Mouse (Mus musculus) hindbrain, embryonic 13.5 days (tissue): ENCODE measurements at regions not wholly inside any gene's neighbourhood (a gene's known extent, or its start where the extent isn't known, plus 50 kb on each side); places are given as distances from the start of the nearest gene placed in this dataset.

Experiments used
- ATAC-seq: fragments of 200-750 bp; cut with Nextera tagmentation; 2 replicates; pipeline ENCODE4 v1.8.0; 2017; ENCODE audit warnings: moderate TSS enrichment; ENCODE audit not compliant: low FRiP score
- H3K27ac ChIP-seq: fragments of 300-500 bp; sonication (generic); 2 replicates; pipeline ENCODE4 v1.5.1; 2015; ENCODE audit warnings: inconsistent platforms, mild to moderate bottlenecking, moderate library complexity
- H3K27me3 ChIP-seq: fragments of 300-500 bp; sonication (generic); 2 replicates; pipeline ENCODE4 v1.6.1; 2015; ENCODE audit warnings: mild to moderate bottlenecking, inconsistent platforms
- H3K36me3 ChIP-seq: fragments of 300-500 bp; sonication (generic); 2 replicates; pipeline ENCODE4 v1.6.1; 2015; ENCODE audit warnings: mild to moderate bottlenecking, inconsistent platforms
- H3K4me1 ChIP-seq: fragments of 300-500 bp; sonication (generic); replicated peaks from 2 replicates; pipeline ENCODE4 v1.6.1; 2015; ENCODE audit warnings: inconsistent platforms
- H3K4me2 ChIP-seq: fragments of 300-500 bp; sonication (generic); 2 replicates; pipeline ENCODE4 v1.6.1; 2015; ENCODE audit warnings: inconsistent platforms, mild to moderate bottlenecking, moderate library complexity
- H3K4me3 ChIP-seq: fragments of 300-500 bp; sonication (generic); 2 replicates; pipeline ENCODE4 v1.5.1; 2015; ENCODE audit warnings: mild to moderate bottlenecking, inconsistent platforms
- H3K9ac ChIP-seq: fragments of 300-500 bp; sonication (generic); 2 replicates; pipeline ENCODE4 v1.6.1; 2015; ENCODE audit warnings: mild to moderate bottlenecking, inconsistent platforms
- H3K9me3 ChIP-seq: fragments of 300-500 bp; sonication (generic); 2 replicates; pipeline ENCODE4 v1.6.1; 2016; ENCODE audit warnings: inconsistent platforms
- WGBS: fragments of 180-500 bp; shearing (Covaris S2); methylation state at CpG from one replicate; pipeline ENCODE4 v1.1.7; 2015; 5-methylcytosine and 5-hydroxymethylcytosine counted together

DNA sequence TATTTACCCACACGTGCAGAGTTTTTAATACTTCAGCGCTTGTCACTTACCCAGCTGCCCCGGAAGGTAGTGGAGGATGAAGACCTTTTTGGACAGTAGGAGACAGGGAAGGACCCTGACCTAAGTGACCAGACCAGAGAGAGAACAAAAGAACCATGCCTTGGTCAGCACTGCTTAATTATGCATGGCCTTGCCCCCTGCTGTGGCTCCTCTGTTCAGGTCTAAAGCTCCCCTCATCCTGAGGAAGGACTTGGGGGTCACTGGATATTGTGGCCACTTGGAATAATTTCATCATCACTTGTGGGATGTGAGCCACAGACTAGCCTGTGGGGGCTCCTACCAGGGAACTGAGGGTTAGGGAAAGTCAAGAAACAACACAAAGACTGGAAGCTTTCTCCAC, 68.1 kb upstream of the Spaca7 start:
- no peak overlapping the region for H3K9ac ChIP-seq
- no peaks in the 10 kb centered on the region for H3K36me3 ChIP-seq
- H3K27ac ChIP-seq, result no peak overlapping the region
- H3K27me3 ChIP-seq, result peaks cover 73% of the 10 kb centered on the region
- no peak for ATAC-seq
- H3K4me3 ChIP-seq, result no peak overlapping the region
- H3K9me3 ChIP-seq, result no peaks in the 10 kb centered on the region
- no peak overlapping the region for H3K4me2 ChIP-seq
- WGBS, result 2% methylated on average over 3 of the region's 3 CpGs
- H3K4me1 ChIP-seq, result peaks cover 32% of the 10 kb centered on the region

- Histone ChIP-seq H3K4me1 (peaks cover 9% of the 10 kb centered on the region; the same call in 1 of the 2 replicates), H3K27ac (no peak overlapping the region), H3K4me3 (no peak overlapping the region), H3K9me3 (no peaks in the 10 kb centered on the region), H3K9ac (no peak overlapping the region), H3K4me2 (no peak overlapping the region), H3K27me3 (peaks cover 36% of the 10 kb centered on the region), H3K36me3 (no peaks in the 10 kb centered on the region)
- ATAC-seq, result no peak
- WGBS, result 58% methylated on average over 2 of the region's 2 CpGs
Observed at GRCm38 (mm10) chr8:12510233-12510632, 62.6 kb upstream of the Spaca7 start.

DNA sequence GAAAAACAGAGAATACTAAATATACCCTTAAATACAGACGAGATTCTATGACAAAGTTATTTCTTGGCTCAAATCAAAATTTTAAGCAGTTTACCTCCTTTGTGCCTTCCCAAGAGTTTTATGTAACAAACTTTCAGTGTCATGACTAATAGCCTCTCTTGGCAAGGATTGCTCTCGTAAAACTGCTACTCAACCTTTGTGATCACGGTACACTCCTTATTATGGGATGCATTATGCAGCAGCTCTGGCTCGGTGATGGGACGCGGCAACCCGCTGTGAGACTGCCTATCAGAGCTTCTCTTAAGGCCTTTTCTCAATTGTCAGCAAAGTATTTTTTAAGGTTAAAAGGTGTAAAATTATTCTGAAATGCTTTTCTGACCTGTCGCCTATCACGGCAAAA, 59.8 kb upstream of the Spaca7 start:
- Histone ChIP-seq H3K9ac (no peak overlapping the region), H3K4me3 (no peak overlapping the region), H3K4me1 (peaks cover 9% of the 10 kb centered on the region; the same call in 1 of the 2 replicates), H3K27me3 (peaks cover 23% of the 10 kb centered on the region), H3K9me3 (no peaks in the 10 kb centered on the region), H3K27ac (no peak overlapping the region), H3K4me2 (no peak overlapping the region), H3K36me3 (no peaks in the 10 kb centered on the region)
- ATAC-seq, result no peak
- WGBS, result 38% methylated on average over 9 of the region's 9 CpGs

DNA sequence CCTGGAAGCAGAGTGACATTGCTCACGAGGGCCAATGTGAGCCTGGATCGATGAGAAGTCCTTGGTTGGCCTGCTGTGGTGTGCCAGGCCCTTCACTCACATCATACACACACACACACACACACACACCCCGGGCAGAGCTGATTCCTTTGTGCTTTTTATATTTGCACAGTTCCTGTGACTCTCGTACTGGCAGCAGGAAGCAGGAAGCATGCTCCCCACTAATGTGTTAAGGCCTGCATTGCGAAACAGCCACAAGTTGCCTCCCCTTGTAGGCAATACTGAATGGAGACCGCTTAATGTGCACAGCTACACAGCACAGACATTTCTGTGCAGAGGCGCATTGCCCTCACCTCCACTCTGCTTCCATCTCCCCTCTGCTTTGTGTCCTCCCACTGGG, 58.7 kb upstream of the Spaca7 start:
- H3K9ac ChIP-seq, result no peak overlapping the region
- H3K36me3 ChIP-seq, result no peaks in the 10 kb centered on the region
- no peak overlapping the region for H3K4me3 ChIP-seq
- H3K4me1 ChIP-seq, result peaks cover 9% of the 10 kb centered on the region; the same call in 1 of the 2 replicates
- no peak overlapping the region for H3K27ac ChIP-seq
- no peak for ATAC-seq
- H3K27me3 ChIP-seq, result peaks cover 18% of the 10 kb centered on the region
- 71% methylated on average over 7 of the region's 7 CpGs for WGBS
- H3K9me3 ChIP-seq, result 0 out of 2 replicates have a peak, but pooled peaks cover 6% of the 10 kb centered on the region
- H3K4me2 ChIP-seq, result no peak overlapping the region

- 21% methylated on average over 9 of the region's 9 CpGs for WGBS
- Histone ChIP-seq H3K9ac (no peak overlapping the region), H3K9me3 (peaks cover 11% of the 10 kb centered on the region; the same call in 1 of the 2 replicates), H3K27ac (no peak overlapping the region), H3K4me1 (0 out of 2 replicates have a peak, but pooled peaks cover 3% of the 10 kb centered on the region), H3K4me3 (no peak overlapping the region), H3K36me3 (no peaks in the 10 kb centered on the region), H3K4me2 (no peak overlapping the region), H3K27me3 (peaks cover 13% of the 10 kb centered on the region)
- ATAC-seq, result no peak
Observed at GRCm38 (mm10) chr8:12521636-12522035, 51.2 kb upstream of the Spaca7 start.
